Mouse (Mus musculus) fat pad, adult 2 months (tissue): ENCODE data around the gene Zfp217.

Experiments
- DNase-seq: peaks from one replicate; pipeline ENCODE4 v3.0.0-alpha.2; 2011; ENCODE audit warnings: low read depth, low spot score; ENCODE audit errors: extremely low read depth

Gene Zfp217

GRCm38 (mm10) chr2:170134026-170134690, 13.7 kb downstream of the Zfp217 start:
- no peak for DNase-seq

- peak; percentile 61 for DNase-seq
These were observed 14.7 kb downstream of the Zfp217 start for GRCm38 (mm10) chr2:170133093-170133731.

- no peak for DNase-seq
These were observed 15.2 kb downstream of the Zfp217 start for GRCm38 (mm10) chr2:170132716-170133092.

GRCm38 (mm10) chr2:170131981-170132460, 15.9 kb downstream of the Zfp217 start:
- DNase-seq, result no peak

GRCm38 (mm10) chr2:170130780-170131645, 16.9 kb downstream of the Zfp217 start:
- DNase-seq, result no peak

- no peak for DNase-seq
These were observed 17.8 kb downstream of the Zfp217 start for GRCm38 (mm10) chr2:170129923-170130779.

- no peak for DNase-seq
These were observed 18.5 kb downstream of the Zfp217 start for GRCm38 (mm10) chr2:170129248-170129922.

- no peak for DNase-seq
These were observed 19.2 kb downstream of the Zfp217 start for GRCm38 (mm10) chr2:170128461-170129247.

- no peak for DNase-seq
These were observed 20.4 kb downstream of the Zfp217 start for GRCm38 (mm10) chr2:170127523-170127922.

GRCm38 (mm10) chr2:170126266-170126665, 21.6 kb downstream of the Zfp217 start:
- DNase-seq, result no peak

GRCm38 (mm10) chr2:170122197-170122596, 25.7 kb downstream of the Zfp217 start:
- peak; percentile 56 for DNase-seq

GRCm38 (mm10) chr2:170120139-170121027, 27.5 kb downstream of the Zfp217 start:
- peak; percentile 34 for DNase-seq

GRCm38 (mm10) chr2:170116704-170117281, 31.1 kb downstream of the Zfp217 start:
- no peak for DNase-seq

GRCm38 (mm10) chr2:170110306-170110705, 37.6 kb downstream of the Zfp217 start:
- DNase-seq, result no peak

GRCm38 (mm10) chr2:170109528-170109927, 38.4 kb downstream of the Zfp217 start:
- DNase-seq, result no peak

GRCm38 (mm10) chr2:170107791-170108190, 40.1 kb downstream of the Zfp217 start:
- DNase-seq, result no peak

- DNase-seq, result no peak
These were observed 41.9 kb downstream of the Zfp217 start for GRCm38 (mm10) chr2:170106000-170106399.

GRCm38 (mm10) chr2:170104396-170104795, 43.5 kb downstream of the Zfp217 start:
- no peak for DNase-seq
